Mouse (Mus musculus) olfactory bulb, adult 2 months (tissue): Measurements from ENCODE around the gene Bdnf.

Source experiments
- CTCF ChIP-seq: fragments of 200-500 bp; IDR thresholded peaks from 2 replicates; pipeline ENCODE4 v1.5.1; 2012; ENCODE audit warnings: low read depth, mild to moderate bottlenecking, low read length, moderate library complexity; ENCODE audit not compliant: insufficient read depth
- POLR2A ChIP-seq: fragments of 200-500 bp; IDR thresholded peaks from 2 replicates; pipeline ENCODE4 v1.6.1; 2012; ENCODE audit warnings: mild to moderate bottlenecking, low read depth, low read length, moderate library complexity; ENCODE audit not compliant: insufficient read depth

DNA sequence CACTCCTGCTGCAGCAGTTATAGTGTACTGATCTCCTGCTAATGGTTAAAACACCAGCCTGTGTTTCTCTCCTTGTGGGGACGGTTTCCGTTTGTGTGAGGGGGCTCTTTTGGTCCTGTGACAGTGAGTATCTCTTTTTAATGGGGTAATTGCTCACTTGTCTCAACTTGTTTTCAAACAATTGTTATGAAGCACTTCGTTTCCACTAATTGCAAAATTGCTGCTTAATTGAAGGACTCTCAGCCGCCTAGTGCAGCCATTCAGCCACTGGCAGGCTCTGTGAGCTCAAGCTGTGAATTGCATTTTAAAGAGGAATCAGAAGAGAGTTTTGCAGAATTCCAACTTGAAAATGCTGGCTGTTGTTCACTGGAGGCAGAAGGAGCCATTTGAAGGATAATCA lies 22.7 kb downstream of the Bdnf start:
- TF ChIP-seq CTCF (no peak), POLR2A (no peak)
